Mouse (Mus musculus) forebrain, embryonic 15.5 days (tissue): ENCODE results near the gene Ankrd65. TPM values are rescaled to one million over a fixed set of nuclear protein-coding genes. Genes with fewer than 3 reads are reported as not detected.

Experiments used
- ATAC-seq: fragments of 200-750 bp; cut with Nextera tagmentation; replicated peaks from 2 replicates; pipeline ENCODE4 v1.8.0; 2017; ENCODE audit warnings: mild to moderate bottlenecking, moderate TSS enrichment, moderate library complexity
- H3K27ac ChIP-seq: fragments of 300-500 bp; sonication (generic); replicated peaks from 2 replicates; pipeline ENCODE4 v1.5.1; 2015; ENCODE audit warnings: mild to moderate bottlenecking, inconsistent platforms
- H3K27me3 ChIP-seq: fragments of 300-500 bp; sonication (generic); 2 replicates; pipeline ENCODE4 v1.6.1; 2015; ENCODE audit warnings: inconsistent platforms
- H3K36me3 ChIP-seq: fragments of 300-500 bp; sonication (generic); 2 replicates; pipeline ENCODE4 v1.6.1; 2015; ENCODE audit warnings: mild to moderate bottlenecking, inconsistent platforms
- H3K4me1 ChIP-seq: fragments of 300-500 bp; sonication (generic); 2 replicates; pipeline ENCODE4 v1.6.1; 2015; ENCODE audit warnings: inconsistent platforms
- H3K4me2 ChIP-seq: fragments of 300-500 bp; sonication (generic); replicated peaks from 2 replicates; pipeline ENCODE4 v1.6.1; 2015; ENCODE audit warnings: mild to moderate bottlenecking, inconsistent platforms
- H3K4me3 ChIP-seq: fragments of 300-500 bp; sonication (generic); 2 replicates; pipeline ENCODE4 v1.5.1; 2015; ENCODE audit warnings: mild to moderate bottlenecking, inconsistent platforms
- H3K9ac ChIP-seq: fragments of 300-500 bp; sonication (generic); replicated peaks from 2 replicates; pipeline ENCODE4 v1.6.1; 2015; ENCODE audit warnings: mild to moderate bottlenecking, inconsistent platforms
- H3K9me3 ChIP-seq: fragments of 300-500 bp; sonication (generic); 2 replicates; pipeline ENCODE4 v1.6.1; 2016; ENCODE audit warnings: inconsistent platforms
- WGBS: fragments of 180-500 bp; shearing (Covaris S2); methylation state at CpG from one replicate; pipeline ENCODE4 v1.1.7; 2015; ENCODE audit warnings: mixed read lengths; 5-methylcytosine and 5-hydroxymethylcytosine counted together
- polyA plus RNA-seq: library from polyadenylated mRNA; unstranded; fragments of >200 nt; fragmentation: Nextera tagmentation; extraction: Ambion mirVana; gene quantifications from 2 replicates; pipeline ENCODE4 v1.2.1, GENCODE M21; 2015

Gene Ankrd65
- polyA plus RNA-seq, 1 experiment from 2014 or later = not detected

GRCm38 (mm10) chr4:155762357-155762756 is 27.9 kb upstream of the Ankrd65 start:
- Histone ChIP-seq H3K36me3 (0 out of 2 replicates have a peak, but pooled peaks cover 1% of the 10 kb centered on the region), H3K4me2 (no peak overlapping the region; the same call in 1 of the 2 replicates), H3K9me3 (no peaks in the 10 kb centered on the region), H3K9ac (no peak overlapping the region), H3K27ac (no peak overlapping the region), H3K27me3 (no peaks in the 10 kb centered on the region), H3K4me1 (peaks cover 28% of the 10 kb centered on the region), H3K4me3 (no peak overlapping the region)
- 93% methylated on average over 3 of the region's 3 CpGs for WGBS
- no peak for ATAC-seq

GRCm38 (mm10) chr4:155769496-155769879 is 20.8 kb upstream of the Ankrd65 start:
- H3K27me3 ChIP-seq = 0 out of 2 replicates have a peak, but pooled peaks cover 8% of the 10 kb centered on the region
- no peak overlapping the region for H3K27ac ChIP-seq
- peaks cover 22% of the 10 kb centered on the region for H3K4me1 ChIP-seq
- no peaks in the 10 kb centered on the region for H3K9me3 ChIP-seq
- peak overlapping the region; percentile 69 for H3K9ac ChIP-seq
- H3K4me3 ChIP-seq = peak overlapping the region; percentile 49
- H3K36me3 ChIP-seq = no peaks in the 10 kb centered on the region
- no peak for ATAC-seq
- H3K4me2 ChIP-seq = peak overlapping the region; percentile 79
- 61% methylated on average over 5 of the region's 5 CpGs for WGBS

- ATAC-seq = peak; percentile 85
- Histone ChIP-seq H3K9me3 (no peaks in the 10 kb centered on the region), H3K27me3 (0 out of 2 replicates have a peak, but pooled peaks cover 8% of the 10 kb centered on the region), H3K4me1 (peaks cover 28% of the 10 kb centered on the region), H3K27ac (no peak overlapping the region), H3K36me3 (no peaks in the 10 kb centered on the region), H3K9ac (peak overlapping the region; percentile 69), H3K4me3 (peak overlapping the region; percentile 49), H3K4me2 (peak overlapping the region; percentile 79)
- WGBS = under 1% methylated on average over 39 of the region's 39 CpGs
These were observed 20.2 kb upstream of the Ankrd65 start for GRCm38 (mm10) chr4:155769880-155770512.

- H3K4me1 ChIP-seq = peaks cover 34% of the 10 kb centered on the region
- 37% methylated on average over 24 of the region's 24 CpGs for WGBS
- peak; percentile 38 for ATAC-seq
- peak overlapping the region; percentile 69 for H3K9ac ChIP-seq
- peak overlapping the region; percentile 79 for H3K4me2 ChIP-seq
- H3K36me3 ChIP-seq = no peaks in the 10 kb centered on the region
- H3K9me3 ChIP-seq = no peaks in the 10 kb centered on the region
- no peak overlapping the region for H3K27ac ChIP-seq
- H3K27me3 ChIP-seq = 0 out of 2 replicates have a peak, but pooled peaks cover 8% of the 10 kb centered on the region
- H3K4me3 ChIP-seq = peak overlapping the region; percentile 49
These were observed 19.6 kb upstream of the Ankrd65 start for GRCm38 (mm10) chr4:155770626-155771025.

GRCm38 (mm10) chr4:155771706-155772105 is 18.5 kb upstream of the Ankrd65 start:
- Histone ChIP-seq H3K4me3 (no peak overlapping the region), H3K9ac (no peak overlapping the region), H3K4me2 (no peak overlapping the region), H3K36me3 (no peaks in the 10 kb centered on the region), H3K27me3 (0 out of 2 replicates have a peak, but pooled peaks cover 8% of the 10 kb centered on the region), H3K27ac (no peak overlapping the region), H3K9me3 (no peaks in the 10 kb centered on the region), H3K4me1 (peaks cover 36% of the 10 kb centered on the region)
- no peak for ATAC-seq
- WGBS = 85% methylated on average over 2 of the region's 2 CpGs

- Histone ChIP-seq H3K27me3 (0 out of 2 replicates have a peak, but pooled peaks cover 8% of the 10 kb centered on the region), H3K27ac (no peak overlapping the region), H3K4me2 (no peak overlapping the region), H3K4me1 (peaks cover 36% of the 10 kb centered on the region), H3K36me3 (no peaks in the 10 kb centered on the region), H3K9me3 (no peaks in the 10 kb centered on the region), H3K4me3 (no peak overlapping the region), H3K9ac (no peak overlapping the region)
- 86% methylated on average over 13 of the region's 13 CpGs for WGBS
- no peak for ATAC-seq
These were observed 17.5 kb upstream of the Ankrd65 start for GRCm38 (mm10) chr4:155772786-155773185.

GRCm38 (mm10) chr4:155773335-155774078 is 16.7 kb upstream of the Ankrd65 start:
- peak overlapping the region; percentile 66 for H3K4me2 ChIP-seq
- no peaks in the 10 kb centered on the region for H3K36me3 ChIP-seq
- H3K9me3 ChIP-seq = no peaks in the 10 kb centered on the region
- WGBS = 34% methylated on average over 5 of the region's 5 CpGs
- ATAC-seq = no peak
- 0 out of 2 replicates have a peak, but pooled peaks cover 8% of the 10 kb centered on the region for H3K27me3 ChIP-seq
- H3K4me3 ChIP-seq = peak overlapping the region; percentile 46
- H3K4me1 ChIP-seq = peaks cover 36% of the 10 kb centered on the region
- H3K27ac ChIP-seq = no peak overlapping the region
- H3K9ac ChIP-seq = no peak overlapping the region

GRCm38 (mm10) chr4:155774280-155774754 is 15.9 kb upstream of the Ankrd65 start, which contains the start of gene Vwa1:
TSS of gene Vwa1 (minus strand) at chr4:155774698.
- 1% methylated on average over 35 of the region's 35 CpGs for WGBS
- Histone ChIP-seq H3K27ac (peak within 1 kb of the TSS; percentile 36; the same call in 1 of the 2 replicates), H3K9me3 (no peaks in the 10 kb centered on the region), H3K36me3 (no peaks in the 10 kb centered on the region), H3K27me3 (0 out of 2 replicates have a peak, but pooled peaks cover 8% of the 10 kb centered on the region), H3K4me3 (peak within 1 kb of the TSS; percentile 46), H3K9ac (peak within 1 kb of the TSS; percentile 53), H3K4me2 (peak within 1 kb of the TSS; percentile 66), H3K4me1 (peaks cover 36% of the 10 kb centered on the region)
- ATAC-seq = peak; percentile 71

GRCm38 (mm10) chr4:155774971-155775740 is 15.1 kb upstream of the Ankrd65 start:
- H3K9ac ChIP-seq = peak overlapping the region; percentile 53
- ATAC-seq = no peak
- no peak overlapping the region; the same call in 1 of the 2 replicates for H3K27ac ChIP-seq
- H3K36me3 ChIP-seq = no peaks in the 10 kb centered on the region
- no peaks in the 10 kb centered on the region for H3K9me3 ChIP-seq
- H3K27me3 ChIP-seq = 0 out of 2 replicates have a peak, but pooled peaks cover 8% of the 10 kb centered on the region
- WGBS = 47% methylated on average over 9 of the region's 9 CpGs
- peak overlapping the region; percentile 66 for H3K4me2 ChIP-seq
- peak overlapping the region; percentile 46 for H3K4me3 ChIP-seq
- peaks cover 28% of the 10 kb centered on the region for H3K4me1 ChIP-seq

GRCm38 (mm10) chr4:155775855-155776254 is 14.4 kb upstream of the Ankrd65 start:
- 62% methylated on average over 3 of the region's 3 CpGs for WGBS
- ATAC-seq = no peak
- Histone ChIP-seq H3K4me2 (no peak overlapping the region), H3K9ac (no peak overlapping the region), H3K27me3 (0 out of 2 replicates have a peak, but pooled peaks cover 8% of the 10 kb centered on the region), H3K4me1 (peaks cover 23% of the 10 kb centered on the region), H3K36me3 (no peaks in the 10 kb centered on the region), H3K27ac (no peak overlapping the region), H3K4me3 (no peak overlapping the region), H3K9me3 (no peaks in the 10 kb centered on the region)

- Histone ChIP-seq H3K27me3 (0 out of 2 replicates have a peak, but pooled peaks cover 6% of the 10 kb centered on the region), H3K9ac (no peak overlapping the region), H3K27ac (no peak overlapping the region), H3K4me2 (no peak overlapping the region), H3K4me1 (peaks cover 23% of the 10 kb centered on the region), H3K9me3 (no peaks in the 10 kb centered on the region), H3K36me3 (no peaks in the 10 kb centered on the region), H3K4me3 (no peak overlapping the region)
- ATAC-seq = no peak
- 63% methylated on average over 2 of the region's 2 CpGs for WGBS
These were observed 13.4 kb upstream of the Ankrd65 start for GRCm38 (mm10) chr4:155776704-155777335.
